Mouse (Mus musculus): ENCODE data around the gene Irf2bp1.

The Irf2bp1 gene

DNA sequence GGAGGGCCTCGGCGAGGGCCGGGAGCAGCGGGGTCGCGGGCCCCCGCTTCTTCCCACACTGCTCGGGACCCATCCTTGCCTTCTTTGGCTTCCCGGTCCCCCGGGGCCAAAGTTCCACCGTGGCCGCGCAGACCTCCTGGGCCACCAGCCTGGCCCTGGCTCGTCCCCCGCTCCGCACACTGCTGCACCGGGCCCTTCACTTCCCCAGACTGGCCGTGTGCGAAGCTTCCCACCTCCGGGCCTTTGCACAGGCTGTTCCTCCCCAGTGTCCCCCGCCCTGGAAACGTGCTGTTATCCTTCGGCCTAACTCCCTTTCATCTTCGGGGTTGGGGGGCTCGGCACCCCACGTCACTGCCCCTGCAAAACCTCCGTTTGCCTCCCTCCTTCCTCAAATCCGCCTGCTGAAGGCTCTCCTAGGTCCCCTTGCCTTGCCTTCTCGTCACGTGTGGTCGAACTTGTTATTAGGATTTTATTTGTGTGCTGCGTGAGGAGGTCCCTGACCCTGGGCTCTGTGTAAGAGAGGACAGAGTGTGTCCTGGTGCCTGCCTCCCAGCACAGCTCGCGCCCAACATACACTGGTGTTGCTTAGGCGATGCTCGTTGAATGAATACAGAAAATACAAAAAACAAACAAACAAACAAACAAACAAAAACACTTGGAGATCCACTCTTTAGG is 20.9 kb downstream of the Irf2bp1 start:
- DNase-seq (ENCODE audit: low spot score in 2 of 2) = no peak

DNA sequence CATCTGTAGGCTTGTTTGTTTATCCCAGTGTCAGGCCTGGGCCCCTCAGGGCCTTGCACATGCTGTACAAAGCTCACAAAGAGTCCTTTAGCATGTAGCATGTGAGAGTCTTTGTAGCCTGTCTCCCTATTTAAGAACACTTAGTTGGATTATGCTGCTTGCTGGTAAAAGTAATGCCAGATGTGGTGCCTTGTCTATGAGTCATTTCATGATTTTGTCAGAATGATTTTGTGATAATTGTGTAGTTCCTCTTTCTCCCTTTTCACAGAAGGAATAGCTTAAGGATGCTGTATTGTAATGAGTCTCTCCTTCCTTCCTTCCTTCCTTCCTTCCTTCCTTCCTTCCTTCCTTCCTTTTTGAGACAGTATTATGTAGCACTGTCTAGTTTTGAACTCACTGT is 24.2 kb downstream of the Irf2bp1 start:
- DNase-seq (ENCODE audit: low spot score in 2 of 2) = no peak

DNA sequence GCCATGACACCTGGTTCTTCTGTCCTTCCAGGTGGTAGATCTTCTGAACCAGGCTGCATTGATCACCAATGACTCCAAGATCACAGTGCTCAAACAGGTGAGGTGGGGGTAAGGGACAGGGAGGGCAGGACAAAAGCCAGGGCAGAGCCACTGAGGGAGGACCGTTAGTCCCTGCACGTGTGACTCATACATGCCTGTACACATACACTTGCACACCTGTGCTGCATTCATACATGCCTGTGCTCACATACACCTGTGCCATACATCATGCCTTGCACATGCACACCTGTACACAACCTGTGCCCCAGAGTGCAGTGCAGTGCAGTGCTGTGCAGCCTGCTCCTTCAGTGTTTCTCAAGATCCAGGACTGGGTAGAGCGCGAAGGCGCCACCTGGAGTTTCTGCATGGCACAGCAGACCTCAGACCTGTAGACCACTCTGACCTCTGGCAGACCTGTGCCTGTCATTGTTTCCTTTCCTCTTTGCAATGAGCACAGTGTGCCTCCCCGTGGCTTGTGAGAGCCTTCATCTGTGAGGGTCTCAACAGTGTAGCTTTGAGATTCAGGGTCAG is 25.3 kb downstream of the Irf2bp1 start:
- DNase-seq (ENCODE audit: low spot score in 2 of 2) = no peak

DNA sequence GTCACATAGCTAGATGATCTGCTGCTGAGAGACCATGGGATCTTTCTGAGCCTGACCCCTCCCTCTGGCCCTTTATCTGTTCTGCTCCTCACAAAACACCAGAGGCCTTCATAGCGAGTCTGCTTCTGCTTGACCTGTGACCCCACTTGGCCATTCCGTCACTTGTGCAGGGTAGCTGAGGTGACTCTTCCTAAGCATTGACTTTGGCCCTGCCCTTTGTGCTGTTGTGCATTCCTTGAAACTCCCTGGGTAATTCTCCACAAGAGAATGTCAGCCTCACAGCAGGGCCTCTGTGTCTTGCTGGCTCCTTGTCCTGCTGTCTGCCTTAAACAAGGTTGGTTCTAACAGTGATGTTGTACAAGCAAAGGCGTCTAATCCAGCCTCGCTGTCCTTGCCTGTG is 27.8 kb downstream of the Irf2bp1 start:
- no peak for DNase-seq (ENCODE audit: low spot score in 2 of 2)

DNA sequence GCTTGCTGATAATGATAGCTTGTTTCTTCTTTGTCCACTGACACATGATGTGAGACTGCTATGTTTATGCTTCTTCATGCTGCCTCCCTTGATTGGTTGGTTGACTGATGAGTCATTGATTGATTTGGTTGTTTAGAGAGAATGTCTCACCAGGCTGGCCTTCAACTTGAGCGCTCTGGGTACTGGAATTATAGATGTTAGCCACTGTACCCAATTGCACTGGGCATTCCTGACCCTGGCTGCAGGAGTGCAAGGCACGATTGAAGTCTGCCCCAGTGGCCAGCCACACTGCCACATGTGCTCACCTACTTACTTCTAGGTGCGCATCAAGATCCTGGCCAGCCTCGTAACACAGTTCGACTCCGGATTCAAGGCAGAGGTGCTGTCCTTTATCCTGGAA is 40.8 kb downstream of the Irf2bp1 start:
- DNase-seq (ENCODE audit: low spot score in 2 of 2) = no peak

DNA sequence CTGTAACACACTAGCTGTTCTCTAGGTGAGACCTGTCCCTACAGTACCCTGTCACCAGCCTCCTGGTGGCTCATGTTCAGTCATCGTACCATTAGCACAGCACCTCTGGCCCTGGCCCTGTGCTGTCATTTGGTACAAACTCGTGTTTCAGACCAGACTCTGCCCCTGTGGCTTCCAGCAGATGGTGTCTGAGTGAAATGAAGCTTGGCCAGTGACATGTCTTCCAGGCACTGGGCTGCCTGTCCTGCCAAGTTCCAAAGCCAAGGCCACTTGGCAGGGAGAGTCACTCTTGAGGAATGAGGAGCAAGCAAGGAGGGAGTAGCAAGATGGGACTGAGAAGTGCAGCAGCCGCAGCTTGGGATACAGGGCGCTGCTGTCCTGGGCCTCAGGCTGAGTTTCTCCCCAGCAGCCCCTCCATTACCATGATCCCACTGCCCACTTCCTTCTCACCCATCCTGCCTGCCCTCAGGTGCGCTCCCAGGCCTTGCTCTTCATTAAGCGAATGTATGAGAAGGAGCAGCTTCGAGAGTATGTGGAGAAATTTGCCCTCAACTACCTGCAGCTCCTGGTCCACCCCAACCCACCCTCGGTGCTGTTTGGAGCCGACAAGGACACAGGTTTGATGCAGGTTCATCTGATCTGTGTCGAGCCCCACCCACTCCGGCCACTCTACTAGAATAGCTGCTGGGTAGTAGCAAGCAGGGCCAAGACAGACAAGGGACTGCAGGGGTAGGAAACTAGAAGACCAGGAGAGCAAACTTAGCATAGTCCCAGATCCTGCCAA is 42.6 kb downstream of the Irf2bp1 start:
- no peak for DNase-seq (ENCODE audit: low spot score in 2 of 2)

DNA sequence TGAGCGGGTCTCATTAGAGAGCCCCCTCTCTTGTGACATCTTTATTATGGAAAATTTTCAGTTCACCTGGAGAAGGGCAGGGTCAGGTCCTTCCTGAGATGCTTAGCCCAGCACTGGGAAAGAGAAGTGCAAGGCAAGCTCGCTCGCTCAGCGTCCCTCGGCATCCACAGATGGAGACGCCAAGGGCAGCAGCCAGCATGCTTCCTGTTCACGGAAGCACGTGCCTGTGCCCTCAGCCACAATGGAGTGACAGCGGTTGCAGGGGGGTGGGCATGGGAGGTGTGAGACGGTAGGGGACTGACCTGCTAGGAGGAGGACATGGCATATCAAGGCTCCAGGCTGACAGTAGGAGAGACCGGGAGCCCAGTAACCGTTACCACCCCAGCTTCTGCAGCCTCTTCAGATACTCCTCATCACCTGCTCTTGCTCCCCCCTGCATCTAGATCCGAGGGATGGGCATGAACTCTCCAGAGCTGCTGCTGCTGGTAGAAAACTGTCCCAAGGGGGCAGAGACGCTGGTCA is 44.2 kb downstream of the Irf2bp1 start:
- no peak for DNase-seq (ENCODE audit: low spot score in 2 of 2)

DNA sequence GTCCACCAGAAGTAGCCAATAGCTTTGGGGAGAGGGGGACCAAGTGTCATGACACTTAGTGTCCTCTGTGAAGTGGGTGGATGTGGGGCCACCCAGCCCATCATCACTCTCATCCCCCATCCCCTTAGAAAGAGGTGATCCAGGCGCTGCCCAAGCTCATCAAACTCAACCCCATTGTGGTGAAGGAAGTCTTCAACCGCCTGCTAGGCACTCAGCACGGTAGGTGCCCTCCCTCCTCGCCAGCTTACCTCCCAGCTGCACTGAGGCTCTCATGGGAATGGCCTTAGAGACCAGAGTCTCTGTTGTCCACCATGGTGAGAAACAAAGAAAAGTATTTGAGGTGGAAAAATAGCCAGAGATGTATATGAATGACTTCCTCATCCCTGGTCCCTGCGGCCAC is 45.4 kb downstream of the Irf2bp1 start:
- DNase-seq (ENCODE audit: low spot score in 2 of 2) = no peak

DNA sequence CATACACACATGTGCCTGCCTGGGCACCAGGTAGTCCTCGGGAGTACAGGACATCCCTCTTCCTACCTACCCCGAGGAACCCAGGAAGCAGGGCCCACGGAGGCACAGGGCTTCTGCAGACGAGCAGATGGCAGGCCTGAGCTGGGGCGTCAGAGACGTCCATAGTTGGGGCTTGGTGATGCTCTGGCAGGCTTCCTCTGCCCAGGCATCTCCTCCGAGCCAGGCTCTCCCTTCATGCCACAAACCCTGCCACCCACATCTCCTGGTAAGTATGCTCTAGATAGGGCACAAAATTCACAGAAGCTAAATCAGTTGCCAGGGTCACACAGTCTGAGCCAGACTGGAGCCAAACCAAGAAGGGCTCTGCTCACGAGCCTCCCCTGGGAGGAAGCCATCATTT is 46.3 kb downstream of the Irf2bp1 start:
- DNase-seq (ENCODE audit: low spot score in 2 of 2) = no peak

DNA sequence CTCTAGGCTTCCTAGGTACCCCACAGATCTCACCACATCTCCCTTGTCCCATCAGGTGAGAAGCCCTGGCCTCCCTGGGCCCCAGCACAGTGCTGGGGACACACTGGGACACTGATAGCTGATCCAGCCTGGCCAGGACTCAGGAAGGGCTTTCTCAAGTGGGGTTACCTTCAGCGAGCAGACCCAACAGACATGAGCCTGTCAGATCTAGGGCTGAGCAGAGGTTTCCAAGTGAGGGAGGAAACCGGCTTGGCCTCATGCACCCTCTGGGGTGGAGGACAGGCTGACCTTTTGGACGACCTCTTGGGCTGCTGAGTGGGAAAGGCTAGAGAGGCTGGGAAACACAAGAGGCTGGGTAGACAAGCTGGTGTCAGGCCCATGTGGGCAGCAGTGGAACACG is 47.3 kb downstream of the Irf2bp1 start:
- no peak for DNase-seq (ENCODE audit: low spot score in 2 of 2)

DNA sequence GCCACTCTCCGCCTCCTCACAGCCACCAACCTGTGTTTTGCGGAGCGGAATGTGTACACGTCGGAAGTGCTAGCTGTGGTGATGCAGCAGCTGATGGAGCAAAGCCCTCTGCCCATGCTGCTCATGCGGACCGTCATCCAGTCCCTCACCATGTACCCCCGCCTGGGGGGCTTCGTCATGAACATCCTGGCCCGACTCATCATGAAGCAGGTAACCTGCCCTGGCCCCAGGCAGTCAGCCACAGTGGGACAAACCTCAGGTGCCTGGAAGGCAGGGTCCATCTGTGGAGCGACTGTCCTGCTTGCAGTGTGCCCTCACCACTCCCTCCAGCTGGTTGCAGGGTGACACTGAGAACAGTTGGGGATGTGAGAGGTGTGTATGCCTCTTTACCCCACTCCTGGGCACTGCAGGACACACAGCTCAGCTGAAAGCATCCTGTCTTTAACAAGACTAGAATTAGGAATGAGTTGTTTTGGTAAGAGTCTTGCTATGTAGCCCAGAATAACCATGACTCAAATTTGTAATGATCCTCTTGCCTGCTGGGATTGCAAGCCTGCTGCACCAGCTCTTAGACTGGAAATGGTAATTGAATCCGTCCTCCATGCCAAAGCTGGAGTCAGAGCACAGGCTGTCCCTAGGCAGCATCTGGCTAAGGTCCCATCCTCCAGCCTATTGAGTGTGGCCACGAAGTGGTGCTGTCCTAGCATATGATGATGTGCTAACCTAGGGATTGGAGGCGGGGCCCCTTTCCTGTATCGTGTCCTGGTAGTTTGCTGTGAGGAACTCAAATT is 48.7 kb downstream of the Irf2bp1 start:
- DNase-seq (ENCODE audit: low spot score in 2 of 2) = no peak

DNA sequence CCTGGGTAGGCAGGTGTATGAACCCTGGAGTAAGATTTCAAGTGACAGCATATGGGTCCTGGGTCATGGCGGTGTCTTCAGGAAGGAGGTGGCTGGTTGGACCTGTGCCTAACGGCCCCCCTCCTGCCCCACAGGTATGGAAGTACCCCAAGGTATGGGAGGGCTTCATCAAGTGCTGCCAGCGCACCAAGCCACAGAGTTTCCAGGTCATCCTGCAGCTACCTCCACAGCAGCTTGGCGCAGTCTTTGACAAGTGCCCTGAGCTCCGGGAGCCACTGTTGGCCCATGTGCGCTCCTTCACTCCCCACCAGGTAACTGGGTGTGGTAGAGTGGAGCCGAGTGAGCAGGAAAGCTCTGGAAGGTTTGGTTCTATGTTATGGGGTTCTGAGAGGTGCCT is 49.3 kb downstream of the Irf2bp1 start:
- DNase-seq (ENCODE audit: low spot score in 2 of 2) = no peak

DNA sequence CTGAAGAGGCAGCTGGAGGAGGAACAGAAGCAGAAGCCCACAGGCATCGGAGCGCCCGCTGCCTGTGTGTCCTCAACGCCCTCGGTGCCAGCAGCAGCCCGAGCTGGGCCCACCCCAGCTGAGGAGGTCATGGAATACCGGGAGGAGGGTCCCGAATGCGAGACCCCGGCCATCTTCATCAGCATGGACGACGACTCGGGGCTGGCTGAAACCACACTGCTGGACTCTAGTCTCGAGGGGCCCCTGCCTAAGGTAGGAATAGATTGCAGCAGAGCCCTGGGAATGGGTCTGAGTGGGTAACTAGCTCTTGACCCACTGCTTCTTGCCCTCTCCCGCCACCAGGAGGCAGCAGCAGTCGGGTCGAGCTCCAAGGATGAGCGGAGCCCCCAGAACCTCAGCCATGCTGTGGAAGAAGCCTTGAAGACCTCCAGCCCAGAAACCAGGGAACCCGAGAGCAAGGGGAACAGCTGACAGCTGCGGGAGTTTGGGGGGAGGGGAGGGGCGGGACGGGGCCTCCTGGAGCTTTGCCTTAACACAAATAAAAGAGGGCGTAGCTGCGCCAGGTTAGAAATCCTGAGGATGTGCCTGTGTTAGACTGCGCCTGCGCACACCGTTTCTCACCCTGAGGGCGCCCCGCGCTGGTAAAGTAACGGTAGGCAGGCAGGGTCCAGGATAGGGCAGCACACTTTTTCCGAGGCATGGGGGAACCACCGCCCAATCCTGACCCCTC is 50.4 kb downstream of the Irf2bp1 start, which contains the start of gene Rsph6a:
Gene Rsph6a (plus strand): TSS at position 644 of the 730 bp plus-strand sequence.
- DNase-seq (ENCODE audit: low spot score in 2 of 2) = no peak

DNA sequence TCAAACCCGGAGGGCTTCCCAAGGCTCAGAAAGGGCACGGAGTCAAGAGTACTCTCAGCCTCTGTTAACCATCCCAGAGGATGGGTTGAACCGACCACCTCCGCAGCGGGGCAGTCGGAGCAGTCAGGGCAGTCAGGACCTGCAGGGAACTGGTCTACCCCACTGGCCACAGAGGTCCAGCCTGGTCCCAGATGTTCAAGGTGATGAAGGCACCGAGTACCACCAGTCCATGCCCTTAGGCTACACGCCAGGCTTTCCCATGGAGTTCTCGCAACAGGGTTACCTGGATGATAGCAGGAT is 50.9 kb downstream of the Irf2bp1 start:
- no peak for DNase-seq (ENCODE audit: low spot score in 2 of 2)

DNA sequence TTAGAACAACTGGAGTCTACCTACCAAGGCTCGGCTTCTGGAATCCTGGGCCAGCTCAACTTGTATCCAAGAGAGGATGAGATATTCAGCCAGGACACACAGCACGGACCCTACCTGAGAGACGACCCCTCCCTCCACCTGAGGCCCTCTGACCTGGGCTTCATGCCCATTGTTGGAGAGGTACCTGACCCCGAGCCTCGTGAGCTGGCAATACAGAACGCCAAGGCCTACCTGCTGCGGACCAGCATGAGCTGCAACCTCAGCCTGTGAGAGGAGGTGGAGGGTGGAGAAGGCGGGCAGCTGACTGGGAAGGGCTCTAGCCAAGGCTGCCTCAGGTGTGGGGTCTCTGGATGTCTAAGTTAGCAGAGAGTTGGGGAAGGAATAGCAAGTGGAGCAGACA is 51.3 kb downstream of the Irf2bp1 start:
- DNase-seq (ENCODE audit: low spot score in 2 of 2) = no peak

All from urinary bladder, postnatal 4 days (tissue).